Mouse (Mus musculus) limb, embryonic 13.5 days (tissue): ENCODE measurements around the gene Bcl2l1. TPM values are rescaled to one million over a fixed set of nuclear protein-coding genes. Genes with fewer than 3 reads are reported as not detected.

Experiments
- ATAC-seq: fragments of 200-750 bp; cut with Nextera tagmentation; 2 replicates; pipeline ENCODE4 v1.8.0; 2017; ENCODE audit warnings: low read depth, moderate number of reproducible peaks, moderate TSS enrichment; ENCODE audit not compliant: low FRiP score
- H3K27ac ChIP-seq: fragments of 300-500 bp; sonication (generic); 2 replicates; pipeline ENCODE4 v1.5.1; 2015; ENCODE audit warnings: inconsistent platforms, mild to moderate bottlenecking, moderate library complexity
- H3K27me3 ChIP-seq: fragments of 300-500 bp; sonication (generic); 2 replicates; pipeline ENCODE4 v1.6.1; 2015; ENCODE audit warnings: mild to moderate bottlenecking, inconsistent platforms
- H3K36me3 ChIP-seq: fragments of 300-500 bp; sonication (generic); 2 replicates; pipeline ENCODE4 v1.6.1; 2015; ENCODE audit warnings: inconsistent platforms, mild to moderate bottlenecking, moderate library complexity
- H3K4me1 ChIP-seq: fragments of 300-500 bp; sonication (generic); 2 replicates; pipeline ENCODE4 v1.6.1; 2015; ENCODE audit warnings: inconsistent platforms
- H3K4me2 ChIP-seq: fragments of 300-500 bp; sonication (generic); replicated peaks from 2 replicates; pipeline ENCODE4 v1.6.1; 2015; ENCODE audit warnings: inconsistent platforms, mild to moderate bottlenecking, moderate library complexity
- H3K4me3 ChIP-seq: fragments of 300-500 bp; sonication (generic); 2 replicates; pipeline ENCODE4 v1.5.1; 2015; ENCODE audit warnings: moderate library complexity, mild to moderate bottlenecking, inconsistent platforms
- H3K9ac ChIP-seq: fragments of 300-500 bp; sonication (generic); 2 replicates; pipeline ENCODE4 v1.6.1; 2015; ENCODE audit warnings: mild to moderate bottlenecking, inconsistent platforms
- H3K9me3 ChIP-seq: fragments of 300-500 bp; sonication (generic); 2 replicates; pipeline ENCODE4 v1.6.1; 2016; ENCODE audit warnings: inconsistent platforms
- WGBS: fragments of 180-500 bp; shearing (Covaris S2); methylation state at CpG from one replicate; pipeline ENCODE4 v1.1.7; 2015; 5-methylcytosine and 5-hydroxymethylcytosine counted together
- polyA plus RNA-seq: library from polyadenylated mRNA; unstranded; fragments of >200 nt; fragmentation: Nextera tagmentation; extraction: Ambion mirVana; gene quantifications from 2 replicates; pipeline ENCODE4 v1.2.1, GENCODE M21; 2015

Bcl2l1 gene
- polyA plus RNA-seq, 1 experiment from 2014 or later: 93.3 TPM

GRCm38 (mm10) chr2:152794281-152794827 is 37.2 kb downstream of the Bcl2l1 start:
- 82% methylated on average over 9 of the region's 9 CpGs for WGBS
- no peak overlapping the region for H3K27ac ChIP-seq
- no peaks in the 10 kb centered on the region for H3K27me3 ChIP-seq
- H3K9ac ChIP-seq: no peak overlapping the region
- peaks cover 15% of the 10 kb centered on the region for H3K4me1 ChIP-seq
- no peak overlapping the region for H3K4me3 ChIP-seq
- no peak overlapping the region for H3K4me2 ChIP-seq
- no peak for ATAC-seq
- H3K9me3 ChIP-seq: no peaks in the 10 kb centered on the region
- H3K36me3 ChIP-seq: peaks cover 11% of the 10 kb centered on the region; the same call in 1 of the 2 replicates

- ATAC-seq: no peak
- no peak overlapping the region for H3K4me2 ChIP-seq
- H3K27me3 ChIP-seq: no peaks in the 10 kb centered on the region
- no peaks in the 10 kb centered on the region for H3K9me3 ChIP-seq
- no peak overlapping the region for H3K4me3 ChIP-seq
- WGBS: 84% methylated on average over 5 of the region's 5 CpGs
- no peak overlapping the region for H3K9ac ChIP-seq
- H3K27ac ChIP-seq: no peak overlapping the region
- H3K36me3 ChIP-seq: peaks cover 16% of the 10 kb centered on the region; the same call in 1 of the 2 replicates
- H3K4me1 ChIP-seq: peaks cover 19% of the 10 kb centered on the region
These were observed 38.1 kb downstream of the Bcl2l1 start for GRCm38 (mm10) chr2:152793381-152793780.

DNA sequence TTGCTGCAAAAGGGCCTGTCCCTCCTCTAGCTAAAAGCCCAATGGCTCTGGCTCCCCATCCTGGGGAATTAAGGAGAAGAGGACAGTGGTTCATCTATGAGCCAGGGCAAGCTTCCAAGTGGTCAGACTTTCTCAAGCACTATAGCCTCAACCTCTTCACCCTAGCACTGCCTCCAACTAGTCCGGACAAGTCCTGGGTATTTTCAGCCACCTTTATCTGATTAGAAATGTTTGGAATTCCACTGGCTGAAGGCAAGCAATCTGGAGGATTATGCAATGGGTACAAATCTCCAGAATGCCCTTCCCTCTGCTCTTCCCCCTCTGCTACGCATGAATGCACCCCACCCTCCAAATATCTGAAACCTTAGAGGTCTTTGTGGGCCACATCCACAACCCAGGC is 39.1 kb downstream of the Bcl2l1 start:
- Histone ChIP-seq H3K27me3 (no peaks in the 10 kb centered on the region), H3K4me1 (peaks cover 19% of the 10 kb centered on the region), H3K4me2 (no peak overlapping the region), H3K36me3 (peaks cover 16% of the 10 kb centered on the region; the same call in 1 of the 2 replicates), H3K4me3 (no peak overlapping the region), H3K9me3 (no peaks in the 10 kb centered on the region), H3K27ac (no peak overlapping the region), H3K9ac (no peak overlapping the region)
- ATAC-seq: no peak
- 65% methylated on average over 2 of the region's 2 CpGs for WGBS

DNA sequence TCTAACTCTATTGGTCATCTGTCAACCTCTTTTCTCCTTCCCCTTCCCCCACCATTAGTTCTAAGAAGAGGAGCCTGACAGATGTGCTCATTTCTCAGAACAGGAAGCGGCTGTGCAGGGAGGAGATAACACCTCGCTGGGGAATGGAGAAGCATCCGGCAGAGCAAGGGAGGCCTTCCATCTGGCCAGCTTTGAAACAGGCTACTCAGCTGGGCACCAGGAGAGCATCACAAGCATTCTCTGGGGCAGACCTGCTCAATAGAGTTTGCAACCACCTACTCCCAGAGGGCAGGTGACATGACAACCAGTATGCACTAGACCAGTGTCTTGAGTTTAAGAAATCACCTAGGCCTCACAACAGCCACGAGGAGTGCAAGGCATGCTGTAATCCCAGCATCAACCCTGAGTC is 41.9 kb downstream of the Bcl2l1 start:
- ATAC-seq: peak; percentile 29; the same call in 1 of the 2 replicates
- WGBS: 47% methylated on average over 4 of the region's 4 CpGs
- H3K9me3 ChIP-seq: no peaks in the 10 kb centered on the region
- peaks cover 31% of the 10 kb centered on the region for H3K4me1 ChIP-seq
- H3K9ac ChIP-seq: no peak overlapping the region
- H3K27me3 ChIP-seq: no peaks in the 10 kb centered on the region
- no peak overlapping the region for H3K27ac ChIP-seq
- no peak overlapping the region for H3K4me2 ChIP-seq
- H3K36me3 ChIP-seq: peaks cover 24% of the 10 kb centered on the region
- no peak overlapping the region for H3K4me3 ChIP-seq

DNA sequence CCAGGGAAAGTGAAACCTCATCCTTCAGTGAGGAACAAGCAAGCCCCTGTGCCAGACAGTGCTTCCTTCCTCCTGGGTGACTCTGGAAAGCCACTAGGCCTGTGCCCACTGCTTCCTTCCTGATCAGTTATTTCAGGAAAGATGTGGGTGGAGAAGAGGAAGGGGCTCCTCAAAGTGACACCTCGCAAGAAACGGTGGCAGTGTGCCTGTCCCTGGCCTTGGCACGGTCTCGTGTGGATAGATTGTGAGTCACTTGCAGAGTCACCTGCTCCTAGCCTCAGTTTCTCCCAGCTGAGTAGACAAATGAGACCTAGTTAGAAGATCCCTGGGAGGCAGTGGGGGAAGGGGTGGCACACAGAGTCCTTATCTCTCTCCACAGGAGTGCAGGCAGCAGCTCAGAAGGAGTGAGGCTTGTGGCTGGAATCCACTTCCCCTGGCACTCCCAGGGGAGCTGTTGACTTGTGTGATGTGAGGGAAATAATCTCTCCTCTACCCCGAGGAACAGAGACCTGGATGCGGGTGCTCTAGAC is 42.6 kb downstream of the Bcl2l1 start:
- Histone ChIP-seq H3K4me1 (peaks cover 24% of the 10 kb centered on the region), H3K27me3 (no peaks in the 10 kb centered on the region), H3K9ac (no peak overlapping the region), H3K9me3 (0 out of 2 replicates have a peak, but pooled peaks cover 2% of the 10 kb centered on the region), H3K4me2 (0 out of 2 replicates have a peak overlapping the region, but pooled peaks have one; percentile 1), H3K36me3 (peaks cover 26% of the 10 kb centered on the region), H3K4me3 (no peak overlapping the region), H3K27ac (no peak overlapping the region)
- 65% methylated on average over 6 of the region's 6 CpGs for WGBS
- ATAC-seq: no peak; the same call in 1 of the 2 replicates

- Histone ChIP-seq H3K4me1 (peaks cover 24% of the 10 kb centered on the region), H3K27ac (no peak overlapping the region), H3K4me2 (no peak overlapping the region), H3K9me3 (0 out of 2 replicates have a peak, but pooled peaks cover 5% of the 10 kb centered on the region), H3K27me3 (no peaks in the 10 kb centered on the region), H3K36me3 (peaks cover 31% of the 10 kb centered on the region), H3K9ac (no peak overlapping the region), H3K4me3 (no peak overlapping the region)
- WGBS: 90% methylated on average over 6 of the region's 6 CpGs
- ATAC-seq: no peak
These were observed 44.0 kb downstream of the Bcl2l1 start for GRCm38 (mm10) chr2:152787543-152787942.

- H3K9ac ChIP-seq: no peak overlapping the region
- 0 out of 2 replicates have a peak, but pooled peaks cover 5% of the 10 kb centered on the region for H3K9me3 ChIP-seq
- peaks cover 35% of the 10 kb centered on the region for H3K36me3 ChIP-seq
- 96% methylated on average over 2 of the region's 2 CpGs for WGBS
- no peak overlapping the region for H3K4me3 ChIP-seq
- H3K27me3 ChIP-seq: no peaks in the 10 kb centered on the region
- H3K4me2 ChIP-seq: no peak overlapping the region
- ATAC-seq: no peak
- no peak overlapping the region for H3K27ac ChIP-seq
- H3K4me1 ChIP-seq: peaks cover 26% of the 10 kb centered on the region
These were observed 44.4 kb downstream of the Bcl2l1 start for GRCm38 (mm10) chr2:152787136-152787535.

GRCm38 (mm10) chr2:152785446-152786350 is 45.8 kb downstream of the Bcl2l1 start:
- Histone ChIP-seq H3K9me3 (0 out of 2 replicates have a peak, but pooled peaks cover 5% of the 10 kb centered on the region), H3K4me3 (no peak overlapping the region), H3K27me3 (no peaks in the 10 kb centered on the region), H3K4me1 (peaks cover 26% of the 10 kb centered on the region), H3K27ac (peak overlapping the region; percentile 75; the same call in 1 of the 2 replicates), H3K9ac (no peak overlapping the region), H3K4me2 (peak overlapping the region; percentile 19; the same call in 1 of the 2 replicates), H3K36me3 (peaks cover 45% of the 10 kb centered on the region)
- 45% methylated on average over 18 of the region's 18 CpGs for WGBS
- ATAC-seq: peak; percentile 34; the same call in 1 of the 2 replicates

GRCm38 (mm10) chr2:152784640-152785039 is 46.9 kb downstream of the Bcl2l1 start:
- Histone ChIP-seq H3K9ac (no peak overlapping the region), H3K27me3 (no peaks in the 10 kb centered on the region), H3K4me1 (peaks cover 22% of the 10 kb centered on the region), H3K4me3 (no peak overlapping the region), H3K27ac (peak overlapping the region; percentile 75; the same call in 1 of the 2 replicates), H3K4me2 (no peak overlapping the region), H3K9me3 (0 out of 2 replicates have a peak, but pooled peaks cover 5% of the 10 kb centered on the region), H3K36me3 (peaks cover 49% of the 10 kb centered on the region)
- no peak for ATAC-seq
- WGBS: 92% methylated on average over 8 of the region's 8 CpGs

GRCm38 (mm10) chr2:152783241-152783640 is 48.3 kb downstream of the Bcl2l1 start:
- Histone ChIP-seq H3K4me2 (no peak overlapping the region), H3K9me3 (0 out of 2 replicates have a peak, but pooled peaks cover 5% of the 10 kb centered on the region), H3K4me1 (peaks cover 14% of the 10 kb centered on the region), H3K36me3 (peaks cover 56% of the 10 kb centered on the region), H3K27ac (no peak overlapping the region), H3K9ac (no peak overlapping the region), H3K4me3 (no peak overlapping the region), H3K27me3 (no peaks in the 10 kb centered on the region)
- WGBS: 91% methylated on average over 5 of the region's 5 CpGs
- ATAC-seq: no peak

DNA sequence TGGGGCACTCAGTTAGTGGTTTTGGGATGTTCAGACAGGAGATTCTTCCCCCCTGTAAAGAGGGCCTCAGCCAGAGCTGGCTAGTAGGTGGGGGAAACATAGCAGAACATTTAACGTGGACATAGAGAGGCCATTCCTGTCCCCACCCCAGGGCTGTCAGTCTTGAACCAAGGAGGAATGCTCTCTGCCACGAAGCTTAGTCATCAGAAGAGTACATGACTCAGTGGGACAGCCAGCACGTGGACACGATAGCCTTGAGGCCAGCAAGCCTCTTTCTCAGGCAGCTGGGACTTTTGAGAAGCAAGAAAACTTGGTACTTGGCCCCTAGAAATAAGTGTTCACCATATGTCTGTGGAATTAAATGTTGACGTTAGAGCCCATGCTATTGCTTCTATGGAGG is 48.9 kb downstream of the Bcl2l1 start:
- no peak overlapping the region for H3K4me3 ChIP-seq
- peaks cover 14% of the 10 kb centered on the region for H3K4me1 ChIP-seq
- no peak for ATAC-seq
- no peak overlapping the region for H3K27ac ChIP-seq
- H3K9me3 ChIP-seq: 0 out of 2 replicates have a peak, but pooled peaks cover 5% of the 10 kb centered on the region
- H3K9ac ChIP-seq: no peak overlapping the region
- no peak overlapping the region for H3K4me2 ChIP-seq
- H3K27me3 ChIP-seq: no peaks in the 10 kb centered on the region
- 82% methylated on average over 5 of the region's 5 CpGs for WGBS
- H3K36me3 ChIP-seq: peaks cover 59% of the 10 kb centered on the region
